Mouse (Mus musculus) brain, adult 2 months (tissue): ENCODE data around the gene Ctdnep1.

Source experiments
- DNase-seq: peaks from one replicate; pipeline ENCODE4 v3.0.0; 2011; ENCODE audit warnings: low read depth, low spot score

The Ctdnep1 gene

GRCm38 (mm10) chr11:69983377-69983776 is 2.4 kb downstream of the Ctdnep1 start:
- no peak for DNase-seq

- DNase-seq = no peak
Observed at GRCm38 (mm10) chr11:69984431-69984830, 3.5 kb downstream of the Ctdnep1 start.

DNA sequence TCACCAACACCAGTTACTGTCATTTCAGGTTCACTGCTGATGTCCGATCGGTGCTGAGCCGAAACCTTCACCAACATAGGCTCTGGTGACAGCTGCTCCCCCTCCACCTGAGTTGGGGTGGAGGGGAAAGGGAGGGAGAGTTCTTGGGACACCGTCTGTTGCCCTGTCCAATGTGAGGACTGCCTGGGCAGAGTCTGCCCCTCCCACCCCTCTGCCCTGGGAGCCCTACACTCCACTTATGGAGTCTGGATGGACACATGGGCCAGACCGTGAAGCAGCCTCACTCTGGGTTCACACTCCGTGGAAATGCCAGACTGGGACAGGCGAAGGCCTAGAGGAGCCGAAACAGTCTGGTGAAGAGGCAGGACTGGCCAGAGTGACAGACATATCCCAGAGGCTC is 9.0 kb downstream of the Ctdnep1 start:
- no peak for DNase-seq

DNA sequence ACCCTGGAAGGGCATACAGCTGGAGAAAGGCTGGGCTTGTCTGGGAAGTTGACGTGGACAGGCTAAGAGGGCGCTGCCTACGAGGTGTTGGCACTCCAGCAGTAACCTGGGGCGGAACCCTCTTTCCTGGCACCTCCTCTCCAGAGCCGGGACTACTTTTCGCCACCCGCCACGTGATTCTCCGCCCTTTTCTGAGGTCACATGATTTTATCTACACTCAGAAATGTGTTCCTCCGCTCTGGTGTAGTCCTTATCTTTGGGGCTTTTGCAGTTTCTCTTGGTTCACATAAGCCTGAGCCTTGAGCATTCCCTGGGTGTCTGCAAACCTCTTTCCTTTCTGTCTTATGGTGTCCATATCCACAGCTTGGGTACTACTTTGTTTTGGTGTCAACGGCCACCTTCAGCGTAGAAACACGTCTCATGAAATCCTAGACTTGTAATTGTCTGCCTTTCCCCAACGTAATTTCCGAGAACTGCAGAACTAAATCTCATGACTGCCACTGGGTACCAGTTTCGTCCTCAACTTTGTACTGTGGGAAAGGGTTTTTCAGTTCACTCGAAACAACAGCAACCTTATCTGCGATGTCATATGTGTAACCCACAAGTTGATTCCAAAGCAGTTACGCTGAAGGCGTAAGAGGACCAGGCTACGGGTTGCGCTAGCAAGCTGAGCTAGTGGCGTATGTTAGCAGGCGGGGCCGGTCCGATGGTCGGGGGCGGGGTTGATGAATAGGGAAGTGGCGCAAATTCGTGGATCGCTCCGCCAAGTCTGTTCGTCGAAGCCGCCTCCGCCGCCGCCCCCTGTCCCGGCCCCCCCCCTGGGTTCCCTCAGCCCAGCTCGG is 10.1 kb downstream of the Ctdnep1 start, which contains the start of gene Gabarap:
Gene Gabarap (plus strand): TSS at position 294 of the 842 bp plus-strand sequence.
- peak; percentile 99 for DNase-seq

- no peak for DNase-seq
Observed at GRCm38 (mm10) chr11:69991711-69992110, 10.8 kb downstream of the Ctdnep1 start.

- DNase-seq = no peak
Observed at GRCm38 (mm10) chr11:69992396-69992795, 11.4 kb downstream of the Ctdnep1 start.

GRCm38 (mm10) chr11:69992932-69993331 is 12.0 kb downstream of the Ctdnep1 start:
- DNase-seq = no peak

GRCm38 (mm10) chr11:69994401-69995090 is 13.6 kb downstream of the Ctdnep1 start:
- DNase-seq = no peak

- DNase-seq = peak; percentile 100
Observed at GRCm38 (mm10) chr11:69995391-69995960, 14.5 kb downstream of the Ctdnep1 start, which contains the start of gene Phf23. TSS of gene Phf23 (plus strand) at chr11:69995777.

GRCm38 (mm10) chr11:69996161-69997061 is 15.5 kb downstream of the Ctdnep1 start:
- DNase-seq = no peak

- peak; percentile 79 for DNase-seq
Observed at GRCm38 (mm10) chr11:69997070-69997509, 16.1 kb downstream of the Ctdnep1 start.

DNA sequence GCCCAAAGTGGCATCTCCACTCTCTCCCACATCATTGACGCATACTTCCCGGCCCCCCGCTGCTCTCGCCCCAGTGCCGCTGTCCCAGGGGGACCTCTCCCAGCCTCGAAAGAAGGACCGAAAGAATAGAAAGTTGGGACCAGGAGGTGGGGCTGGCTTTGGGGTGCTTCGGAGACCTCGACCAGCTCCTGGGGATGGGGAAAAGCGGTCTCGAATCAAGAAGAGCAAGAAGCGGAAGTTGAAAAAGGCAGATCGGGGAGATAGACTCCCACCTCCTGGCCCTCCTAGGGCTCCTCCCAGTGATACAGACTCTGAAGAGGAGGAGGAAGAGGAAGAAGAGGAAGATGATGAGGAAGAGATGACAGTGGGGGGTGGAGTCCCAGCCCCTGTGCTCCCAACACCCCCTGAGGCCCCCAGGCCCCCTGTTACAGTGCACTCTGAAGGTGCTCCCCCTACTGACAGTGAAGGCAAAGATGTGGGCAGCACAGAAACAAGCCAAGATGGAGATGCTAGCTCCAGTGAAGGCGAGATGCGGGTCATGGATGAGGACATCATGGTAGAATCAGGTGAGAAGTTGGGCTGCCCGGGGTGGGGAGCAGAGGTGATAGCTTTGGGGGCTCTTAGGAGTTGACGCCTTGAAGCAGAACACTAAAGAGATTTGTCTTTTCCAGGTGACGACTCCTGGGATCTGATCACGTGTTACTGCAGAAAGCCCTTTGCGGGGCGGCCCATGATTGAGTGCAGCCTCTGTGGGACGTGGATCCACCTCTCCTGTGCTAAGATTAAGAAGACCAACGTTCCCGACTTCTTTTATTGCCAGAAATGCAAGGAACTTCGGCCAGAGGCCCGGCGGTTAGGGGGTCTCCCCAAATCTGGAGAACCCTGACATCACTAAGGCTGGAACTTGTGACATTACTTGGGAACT is 17.9 kb downstream of the Ctdnep1 start:
- DNase-seq = no peak

DNA sequence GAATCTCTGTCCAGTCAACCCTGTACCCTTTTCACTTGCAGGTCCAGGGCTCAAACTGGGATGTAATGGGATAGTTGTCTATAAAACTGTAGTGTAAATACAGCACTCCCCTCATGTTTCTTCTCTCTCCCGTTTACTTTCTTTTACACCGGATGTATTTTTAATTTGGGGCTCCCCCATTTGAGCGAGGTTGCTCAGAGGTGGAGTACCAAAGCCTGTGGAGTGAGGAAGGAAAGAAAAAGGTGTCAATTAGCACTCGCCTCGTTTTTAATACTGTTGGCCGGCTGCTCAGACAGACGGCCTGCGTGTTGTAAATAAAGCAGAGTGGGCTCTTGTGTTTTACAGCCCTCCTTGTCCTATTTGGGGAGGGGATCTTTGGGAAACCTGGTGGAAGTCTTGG is 18.7 kb downstream of the Ctdnep1 start:
- no peak for DNase-seq

- DNase-seq = peak; percentile 99
Observed at GRCm38 (mm10) chr11:70000396-70000898, 19.5 kb downstream of the Ctdnep1 start, which contains the start of gene Dvl2. TSS of gene Dvl2 (plus strand) at chr11:70000595.

DNA sequence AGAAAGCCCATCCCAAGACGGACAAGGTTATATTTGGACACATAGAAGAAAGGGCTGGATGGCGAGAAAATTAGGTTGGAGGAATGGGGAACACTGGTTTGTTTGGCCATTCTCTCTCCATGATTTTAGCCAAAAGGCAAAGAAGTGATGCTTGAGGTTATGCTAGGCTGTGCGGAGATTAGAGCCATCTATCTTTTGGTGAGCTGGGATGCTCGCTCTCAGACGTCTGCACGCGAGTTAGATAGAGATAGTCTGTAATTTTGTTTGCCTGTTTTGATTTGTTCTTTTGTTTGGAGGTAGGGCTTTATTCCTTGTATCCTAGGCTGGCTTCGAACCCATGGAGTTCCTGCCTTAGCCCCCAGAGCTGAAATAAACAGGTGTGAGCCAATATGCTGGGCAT is 20.2 kb downstream of the Ctdnep1 start:
- no peak for DNase-seq

DNA sequence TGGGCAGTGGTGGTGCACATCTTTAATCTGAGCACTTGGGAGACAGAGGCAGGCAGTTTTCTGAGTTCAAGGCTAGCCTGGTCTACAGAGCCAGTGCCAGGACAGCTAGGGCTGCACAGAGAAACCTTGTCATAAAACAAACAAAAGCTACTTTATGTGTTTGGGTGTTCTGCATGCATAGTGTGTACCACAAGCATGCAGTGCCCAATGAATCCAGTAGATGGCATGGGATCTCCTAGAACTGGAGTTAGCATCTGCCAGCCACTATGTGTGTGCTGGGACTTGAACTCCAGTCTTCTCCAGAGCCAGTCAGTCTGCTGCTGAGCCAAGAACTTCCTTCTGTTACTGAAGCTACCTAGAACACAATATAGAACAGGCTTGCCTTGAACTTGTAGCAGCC is 20.9 kb downstream of the Ctdnep1 start:
- DNase-seq = no peak

DNA sequence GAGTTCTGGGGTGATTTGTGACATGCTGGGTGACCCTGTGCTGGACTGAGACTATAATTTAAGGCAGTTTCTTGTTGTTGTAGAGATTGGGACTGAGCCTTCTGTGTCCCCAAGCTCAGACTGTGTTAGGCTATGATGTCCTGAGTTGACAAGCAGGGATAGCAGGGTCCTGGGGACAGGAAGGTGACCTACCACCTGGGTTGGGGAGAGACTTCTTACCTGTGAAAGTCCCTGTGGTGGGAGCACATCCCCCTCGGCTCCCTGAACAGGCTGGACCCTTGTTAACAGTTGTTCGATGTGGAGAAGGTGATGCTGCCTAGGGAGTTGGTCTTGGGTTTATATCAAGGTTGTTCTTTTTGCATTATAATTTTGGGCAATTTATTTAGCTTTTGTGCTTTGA is 21.5 kb downstream of the Ctdnep1 start:
- DNase-seq = no peak

- DNase-seq = no peak
Observed at GRCm38 (mm10) chr11:70005521-70005920, 24.6 kb downstream of the Ctdnep1 start.

DNA sequence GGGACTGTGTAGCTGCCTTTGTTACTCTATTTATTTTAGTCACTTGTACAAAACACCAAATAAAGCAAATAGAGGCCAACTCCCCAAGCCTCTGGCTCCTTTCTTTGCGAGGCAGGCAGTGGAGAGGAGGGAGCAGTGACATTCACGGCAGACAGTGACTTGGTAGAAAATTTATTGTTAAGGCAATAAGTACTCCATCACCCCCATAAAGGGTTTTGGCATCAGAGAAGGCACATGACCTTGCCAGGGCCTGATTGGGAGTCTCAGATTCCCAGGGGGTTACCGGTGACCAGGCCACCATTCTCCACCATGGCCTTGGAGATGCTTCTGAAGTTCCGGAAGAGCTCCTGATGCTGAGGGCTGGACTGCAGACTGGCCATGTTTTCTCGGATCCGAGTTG is 29.1 kb downstream of the Ctdnep1 start:
- no peak for DNase-seq

DNA sequence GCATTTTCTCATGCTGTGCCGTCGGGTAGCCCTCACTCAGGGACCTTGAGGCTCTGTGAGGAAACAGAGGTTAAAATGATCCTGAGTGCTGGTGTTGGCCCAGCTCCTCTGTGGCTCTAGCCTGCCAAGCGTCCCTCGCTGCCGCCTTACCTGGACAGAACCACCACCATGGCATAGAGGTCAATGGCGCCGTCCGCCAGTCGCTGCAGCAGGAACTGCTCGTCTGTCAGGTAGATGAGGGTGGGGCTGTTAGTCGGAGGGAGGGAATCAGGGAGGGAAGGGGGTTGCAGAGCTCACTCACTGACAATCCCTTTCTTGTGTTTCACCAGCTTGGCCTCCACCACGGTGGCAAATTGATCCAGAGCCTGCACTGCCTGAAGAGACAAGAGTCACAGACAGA is 29.6 kb downstream of the Ctdnep1 start:
- no peak for DNase-seq
